Mouse (Mus musculus) layer of hippocampus, adult 11-12 months (tissue): Measurements from ENCODE around the gene Haus5.

Experiments used
- DNase-seq: peaks from one replicate; pipeline ENCODE4 v3.0.0; 2022; ENCODE audit warnings: low spot score

The Haus5 gene

DNA sequence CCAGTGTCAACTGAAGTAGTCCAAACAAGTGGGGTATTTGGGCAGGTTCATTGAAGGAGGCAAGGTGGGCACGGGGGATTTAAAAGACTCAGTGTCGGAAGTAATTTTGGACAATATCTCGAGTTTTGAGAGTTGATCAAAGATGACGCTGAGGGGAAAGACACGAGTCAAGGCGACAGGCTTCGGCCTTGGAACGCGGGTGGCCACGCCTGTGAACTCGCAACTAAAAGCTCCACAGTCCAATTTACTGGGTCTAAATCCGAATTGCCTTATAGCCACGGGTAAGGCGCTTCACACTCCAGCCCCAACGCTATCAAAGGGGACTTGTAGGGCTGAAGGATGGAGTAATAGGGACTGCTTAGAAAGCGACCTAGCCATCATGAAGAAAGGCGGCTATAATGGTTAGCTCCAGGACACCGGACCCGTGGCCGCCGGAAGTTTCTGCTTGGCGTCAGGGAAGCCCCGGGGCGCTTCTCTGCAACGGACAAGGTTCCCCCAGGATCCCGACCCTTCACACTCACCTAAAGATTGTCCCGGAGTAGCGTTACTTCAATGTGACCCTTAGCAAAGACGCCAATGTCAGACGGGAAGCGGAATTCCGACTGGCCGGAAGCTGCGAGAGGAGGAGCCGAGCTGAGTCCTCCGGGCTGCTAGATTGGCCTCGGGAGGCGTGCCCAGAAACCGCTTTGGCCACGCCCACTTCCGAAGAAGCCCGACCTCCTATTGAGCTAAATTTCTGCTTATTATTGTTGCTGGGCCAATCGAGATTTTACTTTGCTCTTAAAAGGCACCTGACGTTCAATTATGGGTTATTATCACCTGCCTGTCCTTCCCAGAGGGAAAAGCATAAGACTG, 39.0 kb downstream of the Haus5 start, which contains the start of gene Cox6b1:
Cox6b1 (minus strand) TSS at position 622 of the 855 bp plus-strand sequence.
- DNase-seq, result peak; percentile 83

DNA sequence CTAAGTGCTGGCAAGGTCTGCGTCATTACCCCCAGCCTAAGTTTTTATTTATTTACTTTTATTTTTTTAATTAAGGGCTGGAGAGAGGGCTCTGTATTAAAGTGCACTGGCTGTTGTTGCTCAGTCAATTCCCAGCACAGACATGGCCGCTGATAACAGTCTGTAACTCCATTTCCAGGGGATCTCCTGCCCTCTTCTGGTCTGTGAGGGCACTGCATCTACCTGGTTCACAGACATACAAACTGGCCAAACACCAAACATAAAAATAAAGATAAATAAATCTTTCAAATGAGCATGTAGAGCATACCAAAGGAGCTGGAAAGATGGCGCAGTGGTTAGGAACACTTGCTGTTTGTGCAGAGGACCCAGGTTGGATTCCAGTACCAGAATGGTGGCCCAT, 45.6 kb downstream of the Haus5 start:
- DNase-seq, result peak; percentile 18

DNA sequence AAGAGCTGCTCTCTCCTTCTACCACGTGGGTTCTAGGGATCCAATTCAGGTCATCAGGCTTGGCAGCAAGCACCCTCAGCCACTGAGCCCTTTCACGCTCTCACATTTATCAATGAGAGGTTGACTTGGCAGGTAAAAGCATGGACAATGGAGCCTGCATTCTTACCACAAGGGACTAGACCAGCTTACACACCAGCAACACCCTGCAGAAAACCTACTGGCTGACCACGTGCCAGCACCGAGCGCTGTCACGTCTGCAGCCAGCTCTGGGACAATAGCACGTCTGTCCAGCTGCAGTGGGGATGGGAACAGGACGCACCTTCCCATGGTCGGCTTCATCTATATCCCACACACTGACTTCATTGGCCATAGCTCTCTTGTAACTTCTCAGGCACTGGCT, 46.1 kb downstream of the Haus5 start:
- no peak for DNase-seq

DNA sequence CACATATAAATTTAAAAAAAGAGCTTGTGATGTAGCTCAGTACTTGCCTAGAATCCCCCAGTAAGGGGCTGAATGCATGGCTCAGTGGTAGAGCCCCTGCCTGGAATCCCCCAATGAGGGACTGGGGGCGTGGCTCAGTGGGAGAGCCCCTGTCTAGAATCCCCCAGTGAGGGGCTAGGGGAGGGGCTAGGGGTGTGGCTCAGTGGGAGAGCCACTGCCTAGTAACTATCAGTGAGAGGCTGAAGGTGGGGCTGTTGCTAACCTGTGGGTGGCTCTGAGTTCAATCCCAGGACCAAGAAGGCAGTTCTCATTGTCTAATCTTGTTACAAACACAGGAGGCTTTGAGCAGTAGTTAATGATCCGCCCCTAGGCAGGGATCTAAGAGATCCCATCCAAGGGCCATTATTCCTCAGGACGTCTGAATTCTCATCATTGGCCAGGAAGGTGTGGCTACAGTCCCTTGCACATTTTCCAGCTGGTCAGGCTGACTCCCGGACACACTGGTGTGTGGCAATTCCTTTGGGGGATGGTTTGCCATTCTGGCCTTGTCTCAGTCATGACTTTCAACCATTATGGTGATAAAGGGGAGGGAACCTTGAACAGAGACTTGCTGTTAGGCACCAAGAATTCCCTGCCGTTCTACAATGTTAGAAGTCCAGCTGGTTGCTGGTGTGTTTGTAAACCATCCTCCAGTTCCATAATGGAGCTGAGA, 49.6 kb downstream of the Haus5 start:
- DNase-seq, result no peak

DNA sequence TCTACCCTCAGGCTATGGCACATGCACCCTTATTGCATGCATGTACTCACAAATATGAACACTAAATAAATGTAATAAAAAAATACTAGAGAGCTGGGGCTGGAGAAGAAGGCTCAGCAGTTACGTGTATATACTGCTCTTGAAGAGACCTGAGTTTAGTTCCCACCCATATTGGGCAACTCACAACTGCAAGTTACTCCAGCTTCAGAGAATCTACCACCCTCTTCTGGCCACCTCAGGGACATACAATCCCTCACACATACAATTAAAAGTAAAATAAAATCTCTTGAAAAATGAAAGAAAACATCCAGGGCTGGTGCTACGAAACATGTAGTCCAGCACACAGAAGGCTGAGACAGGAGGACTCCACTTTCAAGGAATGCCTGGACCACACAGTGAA, 50.3 kb downstream of the Haus5 start:
- no peak for DNase-seq

DNA sequence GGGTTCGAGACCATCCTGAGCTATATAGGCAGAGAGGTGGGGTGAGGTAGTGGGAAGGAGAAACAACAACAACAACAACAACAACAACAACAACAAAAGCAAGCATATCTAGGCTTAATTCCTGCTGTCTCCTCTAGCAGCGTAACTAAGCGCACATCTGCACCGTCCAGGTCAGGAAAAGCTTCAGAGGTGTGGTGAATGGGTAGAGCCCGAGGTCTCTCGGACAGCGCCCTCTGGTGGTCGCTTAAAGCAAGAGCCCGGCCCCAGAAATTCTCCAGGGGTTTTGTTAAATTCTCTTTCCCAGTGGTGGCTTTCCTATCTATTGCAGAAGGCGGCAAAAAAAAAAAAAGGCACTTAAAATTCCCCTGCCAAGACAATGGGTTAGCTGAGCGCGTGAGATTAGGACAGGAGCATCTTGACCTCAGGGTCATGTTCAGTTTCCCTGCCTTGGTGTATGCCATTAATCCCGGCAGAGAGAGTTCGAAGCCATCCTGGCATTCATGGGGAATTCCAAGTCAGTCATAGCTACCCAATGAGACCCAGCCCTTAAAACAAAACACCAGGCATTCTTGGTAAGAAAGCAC, 51.2 kb downstream of the Haus5 start:
- peak; percentile 53 for DNase-seq

DNA sequence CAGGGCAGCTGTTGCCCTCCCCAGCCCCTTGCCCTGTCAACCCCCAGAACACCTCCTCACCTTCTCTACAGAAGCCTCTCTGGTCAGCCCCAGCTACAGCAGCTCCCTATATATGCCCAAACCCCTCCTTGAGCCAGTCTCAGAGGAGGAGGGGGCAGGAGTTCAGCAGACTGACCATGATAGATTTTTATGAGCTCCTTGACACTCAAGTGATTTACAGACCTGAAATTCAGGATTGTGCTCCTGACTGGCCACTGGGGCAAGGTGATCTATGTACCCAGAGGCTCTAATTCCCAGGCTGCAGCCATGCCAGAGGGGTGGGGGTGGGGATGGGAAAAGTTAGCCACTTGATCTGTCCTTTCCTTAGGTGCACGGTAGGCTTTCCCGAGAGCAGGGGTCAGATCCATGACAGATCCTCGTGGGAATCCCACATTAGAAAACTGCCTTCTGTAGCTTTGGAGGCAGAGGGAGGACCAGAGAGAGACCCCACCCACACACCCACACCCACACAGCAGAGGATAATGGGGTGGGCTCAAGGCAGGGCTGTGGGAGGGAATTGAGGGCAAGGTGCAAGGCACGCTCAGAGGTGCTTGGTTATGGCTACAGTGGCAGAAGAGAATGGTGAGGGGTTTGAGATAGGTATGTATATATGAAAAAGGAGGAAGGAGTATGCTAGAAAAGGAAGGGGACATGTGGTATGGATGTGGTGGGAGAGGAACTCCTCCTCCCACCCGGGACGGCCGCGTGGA, 52.0 kb downstream of the Haus5 start, which contains the start of gene Upk1a:
Upk1a (minus strand) TSS at position 194 of the 749 bp plus-strand sequence.
- DNase-seq, result no peak

DNA sequence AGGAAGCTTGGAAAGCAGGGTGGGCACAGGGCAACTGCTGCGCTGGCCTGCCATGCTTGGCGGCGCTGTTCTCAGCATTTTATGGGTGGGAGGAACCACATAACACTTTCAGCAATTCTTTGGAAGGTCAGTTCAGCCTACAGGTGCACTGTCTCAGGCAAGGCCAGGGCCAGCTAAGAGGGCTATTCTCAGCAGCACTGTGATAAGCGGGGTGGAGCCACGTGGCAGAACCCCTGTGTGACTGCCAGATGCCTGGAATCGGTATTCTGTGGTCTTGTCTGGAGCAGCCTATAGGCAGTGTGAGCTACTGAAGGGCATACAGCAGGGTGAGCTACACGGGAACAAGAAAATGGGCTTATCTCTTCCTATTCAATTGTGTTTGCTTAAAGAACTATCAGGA, 54.8 kb downstream of the Haus5 start:
- DNase-seq, result no peak

DNA sequence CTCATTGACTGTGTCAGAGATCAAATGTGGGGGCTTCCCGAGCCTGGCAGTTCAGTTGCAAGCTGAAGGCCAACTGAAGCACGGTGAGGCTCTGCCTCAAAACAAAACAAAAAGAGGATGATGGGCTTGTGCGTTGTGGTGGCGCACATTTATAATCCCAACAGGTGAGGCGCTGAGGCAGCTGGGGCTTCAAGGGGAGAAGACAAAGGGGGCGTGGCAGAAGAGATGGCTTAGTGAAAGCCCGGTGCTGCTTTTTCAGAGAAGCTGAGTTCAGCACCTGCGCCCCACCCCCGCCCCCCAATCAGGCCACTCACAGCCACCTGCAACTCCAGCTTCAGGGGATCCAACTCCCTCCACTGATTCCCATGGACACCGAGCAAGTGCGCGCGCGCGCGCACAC, 56.3 kb downstream of the Haus5 start:
- DNase-seq, result no peak

DNA sequence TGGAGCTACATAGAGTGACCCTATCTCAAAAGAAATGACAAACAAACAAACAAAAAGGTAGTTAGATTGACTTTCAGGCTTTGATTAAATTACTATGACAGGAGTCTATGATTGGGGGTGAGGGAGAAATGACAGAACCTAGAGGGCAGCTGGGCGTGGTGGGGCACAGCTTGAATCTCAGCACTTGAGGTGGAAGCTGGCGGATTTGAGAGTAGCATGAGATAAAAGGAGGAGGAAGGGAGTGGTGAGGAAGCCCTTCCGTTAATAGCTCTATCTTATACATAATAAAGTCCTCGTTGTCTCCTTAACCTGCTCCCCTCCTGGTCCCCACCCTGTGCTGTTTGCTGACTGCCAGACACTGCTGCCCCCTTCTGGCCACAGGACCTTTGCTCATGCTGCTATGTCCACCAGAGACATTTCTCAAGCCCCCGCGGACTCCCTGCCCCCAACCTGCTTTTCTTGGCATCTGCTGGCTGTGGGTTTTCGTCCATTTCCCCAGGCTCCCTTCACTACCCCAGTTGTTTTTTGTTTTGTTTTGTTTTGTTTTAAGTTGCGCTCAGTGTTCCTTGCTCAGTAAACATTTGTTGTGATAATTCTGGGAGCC, 57.0 kb downstream of the Haus5 start:
- no peak for DNase-seq

DNA sequence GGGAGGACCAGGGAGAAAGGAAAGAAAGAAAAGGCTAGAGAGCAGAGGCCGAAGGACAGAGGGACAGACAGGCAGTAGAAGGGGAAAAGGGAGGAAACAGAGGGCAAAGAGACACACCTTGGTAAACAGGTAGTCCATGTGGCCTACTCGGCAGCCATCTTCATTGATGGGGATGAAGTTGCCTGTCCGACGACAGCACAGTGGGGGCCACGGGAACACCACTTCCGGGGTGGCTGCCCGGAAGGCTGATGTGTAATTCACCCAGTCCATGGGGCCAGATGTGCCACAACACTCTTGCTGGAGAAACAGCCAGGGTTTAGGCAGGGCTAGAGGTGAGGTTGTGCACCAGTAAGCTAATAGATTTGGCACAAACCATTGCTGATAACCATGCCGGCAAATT, 59.9 kb downstream of the Haus5 start:
- DNase-seq, result no peak

DNA sequence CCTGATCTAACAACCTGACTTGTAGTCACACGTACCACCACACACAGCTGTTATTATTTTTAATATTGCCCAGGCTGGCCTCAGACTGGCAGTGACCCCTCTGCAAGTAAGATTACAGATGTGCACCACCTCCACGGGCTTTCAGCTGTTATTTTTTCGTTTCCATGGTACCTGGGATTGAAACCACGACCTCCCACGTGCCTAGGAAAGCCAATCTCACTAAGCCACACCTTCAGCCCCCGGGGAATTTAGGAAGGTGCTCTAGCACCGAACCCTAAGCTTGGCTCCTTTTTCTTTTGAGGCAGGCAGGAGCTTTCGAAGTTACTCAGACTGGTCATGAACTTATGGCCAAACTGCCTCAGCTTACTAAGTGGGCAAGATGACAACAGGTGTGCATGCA, 60.4 kb downstream of the Haus5 start:
- DNase-seq, result no peak
